Mouse (Mus musculus) adrenal gland, postnatal 4 days (tissue): ENCODE results near the gene Gm10392. TPM values are rescaled to one million over a fixed set of nuclear protein-coding genes. Genes with fewer than 3 reads are reported as not detected.

Source experiments
- total RNA-seq, 2 experiments: library from RNA; stranded (reverse); gene quantifications; 2 replicates each; pipeline ENCODE4 v1.2.3; 2021

Gm10392 gene
- total RNA-seq, 2 experiments from 2014 or later, result not detected

Other genes with a start within 250 kb of the Gm10392 start
- gene Coro6, start 56.8 kb downstream of the Gm10392 start, total RNA-seq, result 1 to 10 TPM; 3.8 to 6.0 TPM
- 10 to 100 TPM; 16.3 to 21.8 TPM for gene Ankrd13b, start 29.5 kb downstream of the Gm10392 start, total RNA-seq
- 10 to 100 TPM; 79.8 to 87.9 TPM for gene Git1, start 25.6 kb downstream of the Gm10392 start, total RNA-seq
- 10 to 100 TPM; 12.4 to 17.0 TPM for gene Abhd15, start 4.1 kb downstream of the Gm10392 start, total RNA-seq
- 10 to 100 TPM; 17.5 to 19.1 TPM for gene Trp53i13, start 3.2 kb downstream of the Gm10392 start, total RNA-seq
- 10 to 100 TPM; 56.7 to 59.7 TPM for gene Taok1, start 88.6 kb upstream of the Gm10392 start, total RNA-seq
- 10 to 100 TPM; 87.2 to 91.6 TPM for gene Nufip2, start 167.0 kb upstream of the Gm10392 start, total RNA-seq
- gene Cryba1, start 206.1 kb upstream of the Gm10392 start, total RNA-seq, result not detected
- gene Myo18a, start 244.0 kb upstream of the Gm10392 start, total RNA-seq, result 10 to 100 TPM; 90.0 to 90.8 TPM